Mouse (Mus musculus): ENCODE results near the gene Pdrg1. TPM values are rescaled to one million over a fixed set of nuclear protein-coding genes. Genes with fewer than 3 reads are reported as not detected.

Pdrg1 gene
- total RNA-seq, 1 experiment: 52.2 TPM

- no peaks in the 10 kb centered on the region for H3K36me3 ChIP-seq (ENCODE audit: control insufficient read depth, insufficient read depth, low read length, poor library complexity, severe bottlenecking)
- in situ Hi-C loops (cut with MboI; ENCODE audit: low sequenced_read_pairs in 2 of 2, unreplicated experiment in 2 of 2): no loop called here
- peaks cover 0 to 3% of the 10 kb centered on the region in 2 experiments; a peak in 1 of 4 replicates for H3K4me1 ChIP-seq (ENCODE audit: control insufficient read depth in 2 of 2, insufficient read depth in 2 of 2, low read length in 2 of 2, poor library complexity in 1 of 2)
- no peak for DNase-seq (ENCODE audit: low read depth, low spot score)
- H3K9ac ChIP-seq (ENCODE audit: insufficient read depth, low read depth, low read length, poor library complexity, severe bottlenecking): no peak overlapping the region
- no peak overlapping the region for H3K27ac ChIP-seq (ENCODE audit: insufficient read depth, low read depth, low read length, poor library complexity, severe bottlenecking)
- no peak for TF ChIP-seq ZNF384 (IDR thresholded peaks at IDR 0.05; ENCODE audit: low read depth, low read length)
- TF ChIP-seq MAFK (IDR thresholded peaks at IDR 0.05; ENCODE audit: insufficient read depth, low read depth, low read length): no peak
- no peak for TF ChIP-seq ZC3H11A (IDR thresholded peaks at IDR 0.05; ENCODE audit: borderline replicate concordance, low read depth, low read length)
- TF ChIP-seq HCFC1 (IDR thresholded peaks at IDR 0.05; ENCODE audit: borderline replicate concordance, insufficient read depth, low read length): no peak
- TF ChIP-seq CHD2 (IDR thresholded peaks at IDR 0.05; ENCODE audit: low read depth, low read length): no peak
- no peaks in the 10 kb centered on the region for H3K9me3 ChIP-seq (ENCODE audit: control insufficient read depth, insufficient read depth, low read depth, low read length)
- H3K4me3 ChIP-seq (ENCODE audit: insufficient read depth in 1 of 2, low read depth in 1 of 2, low read length in 2 of 2, poor library complexity in 1 of 2, severe bottlenecking in 1 of 2): no peak overlapping the region
These were observed 15.2 kb upstream of the Pdrg1 start for GRCm38 (mm10) chr2:153030422-153030821.

GRCm38 (mm10) chr2:153027501-153027900, 12.3 kb upstream of the Pdrg1 start:
- Histone ChIP-seq H3K9ac (ENCODE audit: insufficient read depth, low read depth, low read length, poor library complexity, severe bottlenecking) (no peak overlapping the region), H3K36me3 (ENCODE audit: control insufficient read depth, insufficient read depth, low read length, poor library complexity, severe bottlenecking) (no peaks in the 10 kb centered on the region), H3K4me3 (ENCODE audit: insufficient read depth in 1 of 2, low read depth in 1 of 2, low read length in 2 of 2, poor library complexity in 1 of 2, severe bottlenecking in 1 of 2) (no peak overlapping the region), H3K9me3 (ENCODE audit: control insufficient read depth, insufficient read depth, low read depth, low read length) (no peaks in the 10 kb centered on the region), H3K4me1 (ENCODE audit: control insufficient read depth in 2 of 2, insufficient read depth in 2 of 2, low read length in 2 of 2, poor library complexity in 1 of 2) (peaks cover 0 to 2% of the 10 kb centered on the region in 2 experiments; a peak in 1 of 4 replicates), H3K27ac (ENCODE audit: insufficient read depth, low read depth, low read length, poor library complexity, severe bottlenecking) (no peak overlapping the region)
- no peak for DNase-seq (ENCODE audit: low read depth, low spot score)
- in situ Hi-C loops (cut with MboI; ENCODE audit: low sequenced_read_pairs in 2 of 2, unreplicated experiment in 2 of 2): no loop called here
- TF ChIP-seq MAFK (IDR thresholded peaks at IDR 0.05; ENCODE audit: insufficient read depth, low read depth, low read length) (no peak), ZC3H11A (IDR thresholded peaks at IDR 0.05; ENCODE audit: borderline replicate concordance, low read depth, low read length) (no peak), HCFC1 (IDR thresholded peaks at IDR 0.05; ENCODE audit: borderline replicate concordance, insufficient read depth, low read length) (no peak), CHD2 (IDR thresholded peaks at IDR 0.05; ENCODE audit: low read depth, low read length) (no peak), ZNF384 (IDR thresholded peaks at IDR 0.05; ENCODE audit: low read depth, low read length) (no peak)

- no peak overlapping the region for H3K9ac ChIP-seq (ENCODE audit: insufficient read depth, low read depth, low read length, poor library complexity, severe bottlenecking)
- H3K4me3 ChIP-seq (ENCODE audit: insufficient read depth in 1 of 2, low read depth in 1 of 2, low read length in 2 of 2, poor library complexity in 1 of 2, severe bottlenecking in 1 of 2): no peak overlapping the region
- in situ Hi-C loops (cut with MboI; ENCODE audit: low sequenced_read_pairs in 2 of 2, unreplicated experiment in 2 of 2): no loop called here
- no peak for DNase-seq (ENCODE audit: low read depth, low spot score)
- H3K27ac ChIP-seq (ENCODE audit: insufficient read depth, low read depth, low read length, poor library complexity, severe bottlenecking): no peak overlapping the region
- TF ChIP-seq MAFK (IDR thresholded peaks at IDR 0.05; ENCODE audit: insufficient read depth, low read depth, low read length) (no peak), ZNF384 (IDR thresholded peaks at IDR 0.05; ENCODE audit: low read depth, low read length) (no peak)
- peaks cover under 1 to 2% of the 10 kb centered on the region in 2 experiments; a peak in 1 of 4 replicates for H3K4me1 ChIP-seq (ENCODE audit: control insufficient read depth in 2 of 2, insufficient read depth in 2 of 2, low read length in 2 of 2, poor library complexity in 1 of 2)
- H3K9me3 ChIP-seq (ENCODE audit: control insufficient read depth, insufficient read depth, low read depth, low read length): no peaks in the 10 kb centered on the region
- H3K36me3 ChIP-seq (ENCODE audit: control insufficient read depth, insufficient read depth, low read length, poor library complexity, severe bottlenecking): no peaks in the 10 kb centered on the region
These were observed 10.8 kb upstream of the Pdrg1 start for GRCm38 (mm10) chr2:153026052-153026451.

GRCm38 (mm10) chr2:153022855-153023254, 7.6 kb upstream of the Pdrg1 start:
- DNase-seq (ENCODE audit: low read depth, low spot score): no peak
- Histone ChIP-seq H3K9me3 (ENCODE audit: control insufficient read depth, insufficient read depth, low read depth, low read length) (no peaks in the 10 kb centered on the region), H3K27ac (ENCODE audit: insufficient read depth, low read depth, low read length, poor library complexity, severe bottlenecking) (no peak overlapping the region), H3K36me3 (ENCODE audit: control insufficient read depth, insufficient read depth, low read length, poor library complexity, severe bottlenecking) (no peaks in the 10 kb centered on the region), H3K4me3 (ENCODE audit: insufficient read depth in 1 of 2, low read depth in 1 of 2, low read length in 2 of 2, poor library complexity in 1 of 2, severe bottlenecking in 1 of 2) (no peak overlapping the region), H3K9ac (ENCODE audit: insufficient read depth, low read depth, low read length, poor library complexity, severe bottlenecking) (no peak overlapping the region), H3K4me1 (ENCODE audit: control insufficient read depth in 2 of 2, insufficient read depth in 2 of 2, low read length in 2 of 2, poor library complexity in 1 of 2) (peaks cover 2% of the 10 kb centered on the region in 2 experiments; a peak in 1 of 4 replicates)
- in situ Hi-C loops (cut with MboI; ENCODE audit: low sequenced_read_pairs in 2 of 2, unreplicated experiment in 2 of 2): no loop called here
- TF ChIP-seq ZC3H11A (IDR thresholded peaks at IDR 0.05; ENCODE audit: borderline replicate concordance, low read depth, low read length) (no peak), CHD2 (IDR thresholded peaks at IDR 0.05; ENCODE audit: low read depth, low read length) (no peak), ZNF384 (IDR thresholded peaks at IDR 0.05; ENCODE audit: low read depth, low read length) (no peak), HCFC1 (IDR thresholded peaks at IDR 0.05; ENCODE audit: borderline replicate concordance, insufficient read depth, low read length) (no peak), MAFK (IDR thresholded peaks at IDR 0.05; ENCODE audit: insufficient read depth, low read depth, low read length) (no peak)

- TF ChIP-seq MAFK (IDR thresholded peaks at IDR 0.05; ENCODE audit: insufficient read depth, low read depth, low read length): no peak
- no peak for TF ChIP-seq CHD2 (IDR thresholded peaks at IDR 0.05; ENCODE audit: low read depth, low read length)
- no peak for TF ChIP-seq ZNF384 (IDR thresholded peaks at IDR 0.05; ENCODE audit: low read depth, low read length)
- TF ChIP-seq HCFC1 (IDR thresholded peaks at IDR 0.05; ENCODE audit: borderline replicate concordance, insufficient read depth, low read length): no peak
- TF ChIP-seq ZC3H11A (IDR thresholded peaks at IDR 0.05; ENCODE audit: borderline replicate concordance, low read depth, low read length): no peak
- no peak for DNase-seq (ENCODE audit: low read depth, low spot score)
- in situ Hi-C loops (cut with MboI; ENCODE audit: low sequenced_read_pairs in 2 of 2, unreplicated experiment in 2 of 2): no loop called here
These were observed 5.9 kb upstream of the Pdrg1 start for GRCm38 (mm10) chr2:153021163-153021562.

More at GRCm38 (mm10) chr2:153021163-153021562, 5.9 kb upstream of the Pdrg1 start:
- no peak overlapping the region for H3K9ac ChIP-seq (ENCODE audit: insufficient read depth, low read depth, low read length, poor library complexity, severe bottlenecking)
- no peak overlapping the region for H3K27ac ChIP-seq (ENCODE audit: insufficient read depth, low read depth, low read length, poor library complexity, severe bottlenecking)
- peaks cover 2% of the 10 kb centered on the region in 2 experiments; a peak in 1 of 4 replicates for H3K4me1 ChIP-seq (ENCODE audit: control insufficient read depth in 2 of 2, insufficient read depth in 2 of 2, low read length in 2 of 2, poor library complexity in 1 of 2)
- H3K9me3 ChIP-seq (ENCODE audit: control insufficient read depth, insufficient read depth, low read depth, low read length): no peaks in the 10 kb centered on the region
- H3K36me3 ChIP-seq (ENCODE audit: control insufficient read depth, insufficient read depth, low read length, poor library complexity, severe bottlenecking): no peaks in the 10 kb centered on the region
- no peak overlapping the region for H3K4me3 ChIP-seq (ENCODE audit: insufficient read depth in 1 of 2, low read depth in 1 of 2, low read length in 2 of 2, poor library complexity in 1 of 2, severe bottlenecking in 1 of 2)
